Mouse (Mus musculus): Measurements from ENCODE around the gene Ide. TPM values are rescaled to one million over a fixed set of nuclear protein-coding genes. Genes with fewer than 3 reads are reported as not detected.

Gene Ide
- polyA plus RNA-seq, 1 experiment from 2014 or later = 15.6 TPM

DNA sequence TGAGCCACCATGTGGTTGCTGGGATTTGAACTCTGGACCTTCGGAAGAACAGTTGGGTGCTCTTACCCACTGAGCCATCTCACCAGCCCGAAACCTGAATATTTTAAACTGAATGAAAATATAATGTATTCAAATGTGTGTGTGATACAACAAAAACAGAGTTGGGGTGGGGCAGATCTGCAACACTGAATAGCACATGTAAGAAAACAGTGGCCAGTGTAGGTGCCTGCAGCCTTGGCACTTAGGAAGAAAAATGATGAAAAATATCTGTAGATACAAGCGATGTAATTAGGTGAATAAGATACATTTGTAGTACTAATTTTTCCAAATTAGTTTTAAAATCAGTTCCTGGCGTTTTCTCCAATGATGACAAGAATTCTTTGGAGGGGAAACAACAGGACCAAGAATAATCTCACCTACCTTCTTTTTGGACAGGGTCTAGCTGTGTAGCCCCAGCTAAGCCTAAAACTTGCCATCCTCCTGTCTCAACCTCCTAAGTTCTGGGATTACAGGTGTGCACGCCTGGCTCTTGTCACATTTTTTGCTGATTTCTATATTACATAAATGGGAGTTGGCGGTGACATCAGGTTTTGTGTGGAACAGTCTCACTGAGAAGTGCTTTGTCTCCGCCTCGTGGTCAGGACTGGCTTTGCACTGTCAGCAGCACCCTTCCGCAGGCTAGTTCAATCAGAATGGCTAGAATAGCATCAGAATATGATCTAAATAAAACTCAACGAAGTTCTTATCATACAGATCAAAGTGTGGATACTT lies 72.1 kb downstream of the Ide start:
- Histone ChIP-seq H3K27ac (ENCODE audit: low read length) (no peak overlapping the region), H3K36me3 (ENCODE audit: insufficient read depth, low read length) (no peaks in the 10 kb centered on the region), H3K9ac (replicated peaks; ENCODE audit: low read depth) (no peak overlapping the region), H3K4me2 (replicated peaks; ENCODE audit: low read depth, low read length) (no peak overlapping the region), H3K4me1 (ENCODE audit: insufficient read depth, low read depth, low read length) (no peaks in the 10 kb centered on the region), H3K4me3 (ENCODE audit: low read depth, low read length) (no peak overlapping the region), H3K9me3 (ENCODE audit: low read length) (no peaks in the 10 kb centered on the region), H3K27me3 (replicated peaks; ENCODE audit: insufficient read depth, low read length) (no peaks in the 10 kb centered on the region)
- TF ChIP-seq CTCF (IDR thresholded peaks at IDR 0.05) = peak; percentile 98
- TF ChIP-seq EP300 (IDR thresholded peaks at IDR 0.05) = no peak
- 31% methylated on average over 10 of the region's 10 CpGs for WGBS
- ATAC-seq (peak; percentile 73), DNase-seq (ENCODE audit: low spot score) (peak; percentile 91)

DNA sequence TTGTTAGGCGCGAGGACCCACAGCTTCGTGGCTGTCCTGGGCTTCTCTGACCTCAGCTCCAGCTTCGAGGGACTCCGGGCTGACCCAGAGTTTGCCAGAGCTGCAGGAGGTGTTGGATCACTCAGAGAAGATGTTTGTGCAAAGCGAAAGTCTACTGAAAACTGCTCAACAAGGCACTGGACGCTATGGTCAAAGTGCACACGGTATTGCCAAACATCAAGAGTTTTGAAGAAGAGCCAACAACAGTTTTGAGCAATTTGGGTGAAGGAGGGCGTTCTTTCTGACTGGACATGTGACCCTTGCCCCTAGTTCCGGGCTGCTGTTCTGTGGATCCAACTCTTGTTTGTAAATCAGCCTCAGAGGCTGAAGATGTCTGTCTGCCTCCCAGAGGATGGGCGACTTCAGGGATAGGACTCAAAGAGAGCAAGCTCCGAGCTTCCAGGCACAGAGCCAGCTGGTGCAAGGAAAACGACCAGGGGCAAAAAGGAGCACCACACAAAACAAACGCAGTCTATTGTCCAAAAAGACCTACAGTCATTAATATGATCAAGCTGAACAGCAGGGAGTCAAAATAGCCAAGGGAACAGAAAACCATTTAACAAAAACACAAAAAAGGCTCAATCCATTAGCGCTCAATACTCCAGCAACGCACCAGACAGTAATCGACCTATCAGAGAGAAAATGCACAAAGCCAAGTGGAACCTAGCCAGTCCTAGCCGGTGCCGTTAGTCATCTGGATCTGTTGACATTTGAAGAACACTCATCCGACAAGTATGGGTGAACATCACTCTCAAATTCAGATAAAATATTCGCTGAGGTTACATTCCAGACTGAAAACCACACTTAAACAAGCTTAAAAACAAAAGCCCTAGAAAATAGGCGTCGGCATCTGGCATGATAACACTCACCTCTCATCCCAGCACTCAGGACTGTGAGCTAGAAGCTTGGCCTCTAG lies 73.4 kb downstream of the Ide start:
- TF ChIP-seq EP300 (IDR thresholded peaks at IDR 0.05) (peak; percentile 50), CTCF (IDR thresholded peaks at IDR 0.05) (no peak)
- H3K9ac ChIP-seq (replicated peaks; ENCODE audit: low read depth) = no peak overlapping the region

DNA sequence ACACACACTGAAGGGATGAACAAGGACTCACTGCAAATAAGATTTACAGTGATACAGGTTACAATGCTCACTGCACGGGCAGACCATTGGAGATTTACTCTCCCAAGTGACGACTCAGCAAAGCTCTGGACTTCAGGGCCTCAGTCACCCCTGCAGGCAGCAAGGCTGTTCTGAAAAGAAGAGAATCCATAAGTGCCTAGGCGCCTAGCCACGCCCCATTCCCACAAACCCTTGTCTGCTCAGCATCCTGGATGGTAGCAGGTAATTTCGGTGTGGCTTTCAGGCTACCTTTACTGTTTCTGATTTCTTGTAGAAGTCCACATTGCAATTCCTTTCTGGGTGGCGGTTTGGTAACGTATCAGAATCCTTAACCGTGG lies 74.1 kb downstream of the Ide start:
- H3K4me2 ChIP-seq (replicated peaks; ENCODE audit: low read depth, low read length) = peak overlapping the region; percentile 43
- peak; percentile 11 for DNase-seq (ENCODE audit: low spot score)
- H3K9me3 ChIP-seq (ENCODE audit: low read length) = no peaks in the 10 kb centered on the region
- H3K27me3 ChIP-seq (replicated peaks; ENCODE audit: insufficient read depth, low read length) = no peaks in the 10 kb centered on the region
- no peaks in the 10 kb centered on the region for H3K4me1 ChIP-seq (ENCODE audit: insufficient read depth, low read depth, low read length)
- no peak overlapping the region for H3K27ac ChIP-seq (ENCODE audit: low read length)
- H3K9ac ChIP-seq (replicated peaks; ENCODE audit: low read depth) = no peak overlapping the region
- ATAC-seq = no peak
- no peak for TF ChIP-seq EP300 (IDR thresholded peaks at IDR 0.05)
- no peak for TF ChIP-seq CTCF (IDR thresholded peaks at IDR 0.05)
- 56% methylated on average over 8 of the region's 8 CpGs for WGBS
- H3K36me3 ChIP-seq (ENCODE audit: insufficient read depth, low read length) = no peaks in the 10 kb centered on the region
- 0 out of 2 replicates have a peak overlapping the region, but pooled peaks have one; percentile 8 for H3K4me3 ChIP-seq (ENCODE audit: low read depth, low read length)

More for the DNA sequence above, 73.4 kb downstream of the Ide start:
- Histone ChIP-seq H3K9me3 (ENCODE audit: low read length) (no peaks in the 10 kb centered on the region), H3K36me3 (ENCODE audit: insufficient read depth, low read length) (no peaks in the 10 kb centered on the region), H3K27ac (ENCODE audit: low read length) (no peak overlapping the region), H3K27me3 (replicated peaks; ENCODE audit: insufficient read depth, low read length) (no peaks in the 10 kb centered on the region), H3K4me2 (replicated peaks; ENCODE audit: low read depth, low read length) (peak overlapping the region; percentile 43), H3K4me3 (ENCODE audit: low read depth, low read length) (0 out of 2 replicates have a peak overlapping the region, but pooled peaks have one; percentile 8), H3K4me1 (ENCODE audit: insufficient read depth, low read depth, low read length) (no peaks in the 10 kb centered on the region)
- peak; percentile 49 for ATAC-seq
- 40% methylated on average over 23 of the region's 23 CpGs for WGBS
- peak; percentile 56 for DNase-seq (ENCODE audit: low spot score)

DNA sequence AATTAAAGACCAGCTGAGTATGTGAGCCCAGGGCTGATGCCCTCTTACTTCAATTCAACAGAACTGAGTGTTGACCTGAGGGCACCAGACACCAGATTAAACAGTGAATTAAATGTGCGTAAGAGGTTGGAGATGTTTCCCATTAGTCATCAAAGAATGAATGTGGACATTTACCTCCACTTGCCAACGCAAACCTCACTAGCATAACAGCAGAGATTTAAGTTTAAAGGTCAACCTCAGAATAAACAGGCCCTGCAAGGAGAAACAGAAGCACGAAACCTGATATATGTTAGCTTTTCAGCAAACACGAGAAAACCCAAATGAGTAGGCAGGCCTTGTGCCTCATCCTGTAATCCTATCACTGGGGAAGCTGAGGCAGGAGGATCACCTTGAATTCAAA lies 75.3 kb downstream of the Ide start:
- TF ChIP-seq CTCF (IDR thresholded peaks at IDR 0.05) (no peak), EP300 (IDR thresholded peaks at IDR 0.05) (no peak)
- H3K27me3 ChIP-seq (replicated peaks; ENCODE audit: insufficient read depth, low read length) = no peaks in the 10 kb centered on the region
- DNase-seq (ENCODE audit: low spot score) (peak; percentile 7), ATAC-seq (no peak)
- H3K4me1 ChIP-seq (ENCODE audit: insufficient read depth, low read depth, low read length) = no peaks in the 10 kb centered on the region
- no peak overlapping the region for H3K4me3 ChIP-seq (ENCODE audit: low read depth, low read length)
- 39% methylated on average over 4 of the region's 4 CpGs for WGBS
- H3K9ac ChIP-seq (replicated peaks; ENCODE audit: low read depth) = no peak overlapping the region
- no peaks in the 10 kb centered on the region for H3K36me3 ChIP-seq (ENCODE audit: insufficient read depth, low read length)
- H3K9me3 ChIP-seq (ENCODE audit: low read length) = no peaks in the 10 kb centered on the region
- no peak overlapping the region for H3K4me2 ChIP-seq (replicated peaks; ENCODE audit: low read depth, low read length)
- no peak overlapping the region for H3K27ac ChIP-seq (ENCODE audit: low read length)

DNA sequence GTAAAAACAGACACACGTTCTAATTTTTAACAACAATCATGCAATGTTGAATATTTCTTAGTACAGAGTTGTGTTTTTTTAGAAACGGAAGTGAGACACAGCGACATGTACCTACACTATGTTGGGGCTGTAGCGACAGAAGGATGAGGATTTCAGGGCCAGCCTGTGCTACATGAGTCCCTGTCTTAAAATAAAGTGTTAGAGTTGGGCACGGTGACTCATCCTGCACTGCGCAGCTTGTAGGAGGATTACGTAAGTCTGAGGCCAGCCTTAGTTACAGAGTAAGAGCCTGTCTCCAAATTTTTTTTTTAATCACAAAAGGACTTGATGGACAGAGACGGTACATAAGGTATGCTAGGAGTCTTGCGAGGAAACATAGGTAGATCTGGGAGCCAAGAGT lies 82.3 kb downstream of the Ide start:
- ATAC-seq (no peak), DNase-seq (ENCODE audit: low spot score) (no peak)
- no peak overlapping the region for H3K27ac ChIP-seq (ENCODE audit: low read length)
- H3K4me3 ChIP-seq (ENCODE audit: low read depth, low read length) = no peak overlapping the region
- no peak overlapping the region for H3K9ac ChIP-seq (replicated peaks; ENCODE audit: low read depth)
- no peaks in the 10 kb centered on the region for H3K36me3 ChIP-seq (ENCODE audit: insufficient read depth, low read length)
- H3K27me3 ChIP-seq (replicated peaks; ENCODE audit: insufficient read depth, low read length) = no peaks in the 10 kb centered on the region
- TF ChIP-seq EP300 (IDR thresholded peaks at IDR 0.05) (no peak), CTCF (IDR thresholded peaks at IDR 0.05) (no peak)
- H3K4me2 ChIP-seq (replicated peaks; ENCODE audit: low read depth, low read length) = no peak overlapping the region
- H3K9me3 ChIP-seq (ENCODE audit: low read length) = no peaks in the 10 kb centered on the region
- H3K4me1 ChIP-seq (ENCODE audit: insufficient read depth, low read depth, low read length) = no peaks in the 10 kb centered on the region
- WGBS = 79% methylated on average over 9 of the region's 9 CpGs

DNA sequence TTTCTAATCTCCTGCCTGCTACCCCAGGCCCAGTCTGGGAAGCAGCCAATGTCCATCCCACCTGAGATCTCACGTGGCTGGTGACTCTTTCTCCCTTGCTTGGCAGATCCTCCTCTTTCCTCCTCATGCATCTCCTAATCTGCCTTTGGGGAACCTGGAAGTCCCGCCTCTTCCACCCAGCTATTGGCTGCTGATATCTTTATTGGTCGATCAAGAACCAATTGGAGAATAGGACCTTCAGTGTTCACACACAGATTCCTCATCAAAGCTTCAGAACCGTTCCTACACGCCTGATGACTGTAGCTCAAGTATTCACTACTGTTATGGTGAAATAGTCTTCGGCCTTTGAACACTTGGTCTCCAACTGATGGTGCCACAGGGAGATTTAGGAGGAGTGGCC lies 85.5 kb downstream of the Ide start:
- ATAC-seq (no peak), DNase-seq (ENCODE audit: low spot score) (no peak)
- no peaks in the 10 kb centered on the region for H3K4me1 ChIP-seq (ENCODE audit: insufficient read depth, low read depth, low read length)
- no peak for TF ChIP-seq EP300 (IDR thresholded peaks at IDR 0.05)
- TF ChIP-seq CTCF (IDR thresholded peaks at IDR 0.05) = no peak
- H3K9ac ChIP-seq (replicated peaks; ENCODE audit: low read depth) = no peak overlapping the region
- H3K9me3 ChIP-seq (ENCODE audit: low read length) = no peaks in the 10 kb centered on the region
- no peak overlapping the region for H3K4me3 ChIP-seq (ENCODE audit: low read depth, low read length)
- no peak overlapping the region for H3K27ac ChIP-seq (ENCODE audit: low read length)
- no peaks in the 10 kb centered on the region for H3K27me3 ChIP-seq (replicated peaks; ENCODE audit: insufficient read depth, low read length)
- 59% methylated on average over 6 of the region's 6 CpGs for WGBS
- no peak overlapping the region for H3K4me2 ChIP-seq (replicated peaks; ENCODE audit: low read depth, low read length)
- no peaks in the 10 kb centered on the region for H3K36me3 ChIP-seq (ENCODE audit: insufficient read depth, low read length)

Measured in lung, postnatal 0 days (tissue).